ENCODE assay signal across 8 mouse cellular contexts in genomic region chr10:62186882-62187281, GRCm38 (mm10). TPM values are rescaled to one million over a fixed set of nuclear protein-coding genes. Genes with fewer than 3 reads are reported as not detected.
DNase-seq lines count a peak whose midpoint lies in the region; ATAC-seq and TF ChIP-seq lines count a peak whose summit lies in the region.

No protein-coding gene starts in this region.

- 19% methylated on average over 7 of the region's 7 CpGs for WGBS in kidney, embryonic 15.5 days
- WGBS in intestine, postnatal 0 days: 22% methylated on average over 7 of the region's 7 CpGs
- 21% methylated on average over 7 of the region's 7 CpGs for WGBS in limb, embryonic 13.5 days
- 20% methylated on average over 7 of the region's 7 CpGs for WGBS in midbrain, embryonic 16.5 days

- no peak overlapping the region for H3K9ac ChIP-seq in kidney, embryonic 15.5 days
- H3K9ac ChIP-seq in intestine, postnatal 0 days (ENCODE audit: low read depth, low read length): no peak overlapping the region
- no peak overlapping the region for H3K9ac ChIP-seq in limb, embryonic 13.5 days
- no peak overlapping the region for H3K9ac ChIP-seq in midbrain, embryonic 16.5 days (ENCODE audit: low read depth, low read length)

- no peaks in the 10 kb centered on the region for H3K36me3 ChIP-seq in kidney, embryonic 15.5 days
- peaks cover 22% of the 10 kb centered on the region; the same call in 1 of the 2 replicates for H3K36me3 ChIP-seq in intestine, postnatal 0 days (ENCODE audit: control insufficient read depth, insufficient read depth)
- no peaks in the 10 kb centered on the region for H3K36me3 ChIP-seq in limb, embryonic 13.5 days
- no peaks in the 10 kb centered on the region for H3K36me3 ChIP-seq in midbrain, embryonic 16.5 days (ENCODE audit: control insufficient read depth, insufficient read depth, low read length)

- no peak overlapping the region for H3K4me3 ChIP-seq in kidney, embryonic 15.5 days (replicated peaks)
- H3K4me3 ChIP-seq in intestine, postnatal 0 days (ENCODE audit: low read depth, low read length): no peak overlapping the region
- H3K4me3 ChIP-seq in limb, embryonic 13.5 days: no peak overlapping the region
- no peak overlapping the region for H3K4me3 ChIP-seq in midbrain, embryonic 16.5 days (ENCODE audit: low read depth, low read length)

- DNase-seq in kidney, adult 11 months: peak; percentile 69
- peak; percentile 88 to 91 for DNase-seq in cerebellum, postnatal 36 days
- DNase-seq in gastrocnemius, postnatal 10 days: peak; percentile 89
- peak; percentile 70 to 82 for DNase-seq in spleen, postnatal 14 days (ENCODE audit: low spot score in 2 of 2)

- H3K27ac ChIP-seq in kidney, embryonic 15.5 days: no peak overlapping the region
- H3K27ac ChIP-seq in intestine, postnatal 0 days (ENCODE audit: low read depth, low read length): no peak overlapping the region
- H3K27ac ChIP-seq in limb, embryonic 13.5 days: no peak overlapping the region
- H3K27ac ChIP-seq in midbrain, embryonic 16.5 days (ENCODE audit: low read length): no peak overlapping the region

- TF ChIP-seq CTCF in intestine, postnatal 0 days (IDR thresholded peaks at IDR 0.05; ENCODE audit: low read depth): peak; percentile 95

- peaks cover 26% of the 10 kb centered on the region for H3K27me3 ChIP-seq in kidney, embryonic 15.5 days
- no peaks in the 10 kb centered on the region for H3K27me3 ChIP-seq in intestine, postnatal 0 days (replicated peaks; ENCODE audit: control insufficient read depth, insufficient read depth, low read length)
- peaks cover 11% of the 10 kb centered on the region; the same call in 1 of the 2 replicates for H3K27me3 ChIP-seq in limb, embryonic 13.5 days
- H3K27me3 ChIP-seq in midbrain, embryonic 16.5 days (ENCODE audit: control insufficient read depth, insufficient read depth, low read depth, low read length): 0 out of 2 replicates have a peak, but pooled peaks cover 5% of the 10 kb centered on the region

- no peaks in the 10 kb centered on the region for H3K9me3 ChIP-seq in kidney, embryonic 15.5 days (replicated peaks)
- no peaks in the 10 kb centered on the region for H3K9me3 ChIP-seq in intestine, postnatal 0 days (ENCODE audit: control insufficient read depth)
- H3K9me3 ChIP-seq in limb, embryonic 13.5 days: no peaks in the 10 kb centered on the region
- H3K9me3 ChIP-seq in midbrain, embryonic 16.5 days (replicated peaks; ENCODE audit: control insufficient read depth, low read length, poor library complexity, severe bottlenecking): no peaks in the 10 kb centered on the region

- peaks cover 24% of the 10 kb centered on the region for H3K4me1 ChIP-seq in kidney, embryonic 15.5 days
- no peaks in the 10 kb centered on the region for H3K4me1 ChIP-seq in intestine, postnatal 0 days (replicated peaks; ENCODE audit: control insufficient read depth, insufficient read depth, low read length)
- H3K4me1 ChIP-seq in limb, embryonic 13.5 days: peaks cover 7% of the 10 kb centered on the region; the same call in 1 of the 2 replicates
- H3K4me1 ChIP-seq in midbrain, embryonic 16.5 days (ENCODE audit: control insufficient read depth, insufficient read depth, low read length): no peaks in the 10 kb centered on the region

- no peak for ATAC-seq in kidney, embryonic 15.5 days (replicated peaks; ENCODE audit: low FRiP score)
- ATAC-seq in intestine, postnatal 0 days: peak; percentile 48
- ATAC-seq in limb, embryonic 13.5 days (ENCODE audit: low FRiP score, low read depth): peak; percentile 34; the same call in 1 of the 2 replicates
- ATAC-seq in midbrain, embryonic 16.5 days: peak; percentile 43; the same call in 1 of the 2 replicates

- H3K4me2 ChIP-seq in kidney, embryonic 15.5 days: no peak overlapping the region
- H3K4me2 ChIP-seq in intestine, postnatal 0 days (replicated peaks; ENCODE audit: low read depth): no peak overlapping the region
- H3K4me2 ChIP-seq in limb, embryonic 13.5 days (replicated peaks): no peak overlapping the region
- no peak overlapping the region for H3K4me2 ChIP-seq in midbrain, embryonic 16.5 days (ENCODE audit: low read length)

RNA-seq across cellular contexts. Expression of gene Fam241b, which starts 43.2 kb away (rescaled TPM):
- polyA plus RNA-seq in kidney, embryonic 15.5 days (2015; fragmentation: Nextera tagmentation; extraction: Ambion mirVana): 12.8 and 16.3 TPM in 2 replicates
- total RNA-seq in gastrocnemius, postnatal 10 days (2021): under 1 TPM; 0.52 to 0.70 TPM
- polyA plus RNA-seq in intestine, postnatal 0 days (2015; fragmentation: Nextera tagmentation; extraction: Ambion mirVana): 46.2 and 47.3 TPM in 2 replicates
- polyA plus RNA-seq in limb, embryonic 13.5 days (2015; fragmentation: Nextera tagmentation; extraction: Ambion mirVana): 16.2 and 18.1 TPM in 2 replicates
- 224 and 236 TPM in 2 replicates for polyA plus RNA-seq in midbrain, embryonic 16.5 days (2015; fragmentation: Nextera tagmentation; extraction: Ambion mirVana)

RNA-seq across cellular contexts. Expression of gene Tspan15, which starts 44.2 kb away (rescaled TPM):
- polyA plus RNA-seq in kidney, embryonic 15.5 days (2015; fragmentation: Nextera tagmentation; extraction: Ambion mirVana): 52.5 and 53.5 TPM in 2 replicates
- total RNA-seq in gastrocnemius, postnatal 10 days (2021): 10 to 100 TPM; 16.4 to 19.3 TPM
- polyA plus RNA-seq in intestine, postnatal 0 days (2015; fragmentation: Nextera tagmentation; extraction: Ambion mirVana): 96.8 and 100 TPM in 2 replicates
- polyA plus RNA-seq in limb, embryonic 13.5 days (2015; fragmentation: Nextera tagmentation; extraction: Ambion mirVana): 15.5 and 15.6 TPM in 2 replicates
- 19.4 and 23.2 TPM in 2 replicates for polyA plus RNA-seq in midbrain, embryonic 16.5 days (2015; fragmentation: Nextera tagmentation; extraction: Ambion mirVana)

RNA-seq across cellular contexts. Expression of gene Neurog3, which starts 54.0 kb away (rescaled TPM):
- not detected in 2 replicates for polyA plus RNA-seq in kidney, embryonic 15.5 days (2015; fragmentation: Nextera tagmentation; extraction: Ambion mirVana)
- not detected for total RNA-seq in gastrocnemius, postnatal 10 days (2021)
- polyA plus RNA-seq in intestine, postnatal 0 days (2015; fragmentation: Nextera tagmentation; extraction: Ambion mirVana): 1.4 and 1.5 TPM in 2 replicates
- 0.23 TPM in 1 of 2 replicates, not detected in the other for polyA plus RNA-seq in limb, embryonic 13.5 days (2015; fragmentation: Nextera tagmentation; extraction: Ambion mirVana)
- not detected in 2 replicates for polyA plus RNA-seq in midbrain, embryonic 16.5 days (2015; fragmentation: Nextera tagmentation; extraction: Ambion mirVana)
